Mouse (Mus musculus) adipocyte (in vitro differentiated cells): ENCODE data around the gene Syt16.

ENCODE experiments used
- DNase-seq: peaks from one replicate; pipeline ENCODE4 v3.0.0-alpha.2; 2016; ENCODE audit warnings: low spot score

Gene Syt16

DNA sequence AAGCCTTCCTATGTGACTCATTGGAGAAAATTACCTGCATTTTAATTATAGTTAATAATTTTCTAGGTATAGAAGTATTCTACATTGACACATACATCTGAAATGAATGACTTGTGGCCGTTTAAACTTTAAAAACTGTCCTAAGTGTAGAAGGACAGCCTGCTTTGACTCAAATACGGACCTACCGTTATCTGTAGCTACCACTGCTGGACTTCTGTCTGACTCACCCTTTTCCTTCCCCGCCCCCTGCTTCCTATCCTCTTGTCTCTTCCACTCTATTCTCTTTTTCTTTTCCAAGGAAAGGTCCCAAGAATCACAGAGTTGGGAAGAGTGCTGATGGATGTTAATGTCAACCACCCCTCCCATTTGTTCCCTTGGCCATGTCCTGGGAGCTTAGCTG, 222.4 kb downstream of the Syt16 start:
- DNase-seq: no peak

DNA sequence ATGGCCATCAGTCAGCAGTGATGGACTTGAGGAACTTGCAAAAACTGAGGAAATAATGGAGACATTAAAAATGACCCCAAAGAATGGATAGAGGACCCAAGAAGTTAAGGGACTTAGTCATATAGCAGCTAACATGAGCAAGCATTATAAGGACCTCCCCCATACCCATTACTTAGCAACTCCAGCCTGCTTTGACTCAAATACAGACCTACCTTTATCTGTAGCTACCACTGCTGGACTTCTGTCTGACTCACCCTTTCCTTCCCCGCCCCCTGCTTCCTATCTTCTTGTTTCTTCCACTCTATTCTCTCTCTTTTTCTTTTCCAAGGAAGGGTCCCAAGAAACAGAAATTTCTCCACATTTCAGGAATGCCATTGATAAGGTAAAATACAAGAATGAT, 223.2 kb downstream of the Syt16 start:
- no peak for DNase-seq

DNA sequence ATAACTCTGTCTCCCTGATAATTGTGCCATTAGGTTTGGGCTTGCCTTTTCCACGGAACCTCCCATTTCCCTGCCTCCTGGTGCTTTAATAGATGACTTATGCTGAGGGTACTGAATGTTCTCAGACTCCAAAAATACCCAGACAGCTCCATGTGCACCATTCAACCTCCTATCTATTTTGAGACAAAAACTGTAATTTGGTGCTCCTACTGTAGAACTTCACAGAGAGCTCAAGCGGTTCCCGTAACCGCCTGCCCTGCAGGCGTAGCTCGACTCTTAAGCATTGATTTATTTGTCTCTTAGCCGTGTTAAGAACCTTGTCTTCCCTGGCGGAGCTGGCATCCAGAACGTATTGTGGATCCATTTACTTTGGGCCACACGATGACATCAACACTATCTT, 233.3 kb downstream of the Syt16 start:
- DNase-seq: no peak

DNA sequence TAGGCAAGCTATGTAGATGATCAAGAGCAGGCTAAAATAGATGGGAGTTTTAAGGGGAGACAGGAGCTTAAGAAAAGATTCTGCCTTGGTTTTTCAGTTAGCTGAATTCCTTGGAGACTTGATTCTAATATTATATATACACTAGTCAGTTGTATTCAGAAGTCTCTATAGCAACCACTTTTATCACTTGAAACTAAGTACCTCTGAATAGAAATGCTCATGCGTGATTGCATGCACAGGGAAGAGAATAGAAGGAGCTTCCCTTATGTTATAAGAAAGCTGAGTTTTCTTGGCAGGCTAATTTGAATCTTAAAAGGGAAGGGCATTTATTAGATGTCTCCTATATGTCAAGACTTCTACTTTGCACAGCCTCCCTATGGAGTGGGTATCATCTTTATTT, 235.4 kb downstream of the Syt16 start:
- DNase-seq: no peak

DNA sequence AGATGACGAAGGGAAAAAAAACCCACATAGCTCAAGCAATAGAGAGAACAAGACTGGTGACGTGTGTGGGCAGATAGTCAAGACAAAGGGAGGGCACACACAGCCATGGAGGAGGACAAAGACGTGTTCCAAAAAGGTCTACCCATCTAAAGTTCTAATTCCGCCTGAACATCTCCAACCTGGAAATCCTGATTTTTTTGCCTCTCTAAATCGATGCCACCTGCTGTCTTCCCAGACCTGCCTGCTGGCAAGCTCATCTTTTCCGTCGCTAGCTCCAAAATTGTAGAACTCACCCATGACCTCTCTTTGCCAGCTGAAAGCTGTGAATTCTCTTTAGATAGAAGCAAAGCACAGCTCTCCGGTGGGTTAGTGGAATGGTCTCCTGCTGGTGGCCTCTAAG, 238.7 kb downstream of the Syt16 start:
- no peak for DNase-seq

DNA sequence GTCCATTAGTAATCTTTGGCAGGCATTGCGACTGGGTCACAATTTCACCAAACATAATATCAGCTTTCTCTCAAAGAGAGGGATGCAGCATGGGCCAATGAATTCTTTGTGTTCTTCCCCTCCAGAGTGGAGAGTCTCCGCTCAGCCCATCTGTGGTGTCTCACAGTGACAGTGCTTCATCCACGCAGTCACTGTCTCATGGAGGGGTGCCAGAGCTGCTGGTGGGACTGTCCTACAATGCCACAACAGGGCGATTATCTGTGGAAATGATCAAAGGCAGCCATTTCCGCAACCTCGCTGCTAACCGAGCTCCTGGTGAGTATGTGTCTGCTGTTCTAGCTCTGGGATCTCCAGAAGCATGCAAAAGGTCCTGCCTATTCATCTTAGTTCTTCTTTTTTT, 240.6 kb downstream of the Syt16 start:
- DNase-seq: no peak

DNA sequence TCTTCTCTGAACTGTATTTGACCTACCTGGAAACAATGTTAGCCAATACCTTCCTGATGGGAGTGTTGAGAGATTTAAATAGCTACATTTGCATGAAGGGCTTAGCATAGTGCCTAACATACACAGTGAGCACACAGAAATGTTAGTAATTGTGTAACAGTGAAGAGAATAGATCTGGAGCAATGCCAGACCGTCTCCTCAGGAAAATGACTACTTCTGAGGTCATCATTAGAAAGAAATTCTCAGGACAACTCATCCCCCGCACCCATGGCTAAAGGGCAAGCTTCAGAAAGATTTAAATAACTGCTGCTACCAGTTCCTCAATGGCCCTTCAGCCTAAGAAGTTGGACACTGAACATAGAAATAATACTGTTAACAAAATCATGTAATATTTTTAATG, 241.3 kb downstream of the Syt16 start:
- DNase-seq: no peak

DNA sequence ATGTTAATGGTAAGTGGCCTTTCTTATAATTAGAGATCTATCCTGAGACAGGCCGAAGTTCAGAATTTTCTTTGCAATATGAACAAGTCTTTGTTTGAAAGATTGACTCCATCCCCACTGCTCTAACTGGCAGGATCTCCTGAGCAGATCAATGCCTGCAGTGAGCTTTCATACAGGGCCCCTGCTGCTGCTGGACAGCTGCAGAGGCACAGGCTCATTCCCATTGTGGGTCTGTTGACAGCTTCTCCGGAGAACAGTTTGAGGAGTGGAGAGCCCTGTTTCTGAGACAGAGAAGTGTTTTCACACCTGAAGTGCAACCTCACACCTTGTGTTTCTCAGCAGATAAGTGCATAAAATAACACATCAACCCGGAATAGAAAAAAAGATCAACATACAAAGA, 267.4 kb downstream of the Syt16 start:
- no peak for DNase-seq

DNA sequence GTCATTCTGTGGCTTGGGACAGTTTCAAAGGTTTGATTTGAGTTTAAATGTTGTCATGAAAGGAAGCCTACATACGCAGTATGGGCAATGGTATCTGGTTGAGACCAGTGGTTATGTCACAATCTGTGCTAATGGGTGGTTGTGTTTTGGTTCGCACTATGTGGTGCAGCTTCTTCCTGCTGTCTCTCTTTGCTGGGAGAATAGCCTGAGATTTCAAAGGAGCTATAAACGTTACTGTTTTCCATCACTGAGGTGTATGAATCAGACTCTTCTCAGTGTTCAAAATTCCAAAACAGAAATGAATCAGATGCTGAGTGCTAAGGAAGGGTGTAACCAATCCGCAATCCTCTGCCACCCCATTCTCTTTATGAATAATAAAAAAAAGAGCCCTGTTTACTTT, 269.6 kb downstream of the Syt16 start:
- DNase-seq: no peak

DNA sequence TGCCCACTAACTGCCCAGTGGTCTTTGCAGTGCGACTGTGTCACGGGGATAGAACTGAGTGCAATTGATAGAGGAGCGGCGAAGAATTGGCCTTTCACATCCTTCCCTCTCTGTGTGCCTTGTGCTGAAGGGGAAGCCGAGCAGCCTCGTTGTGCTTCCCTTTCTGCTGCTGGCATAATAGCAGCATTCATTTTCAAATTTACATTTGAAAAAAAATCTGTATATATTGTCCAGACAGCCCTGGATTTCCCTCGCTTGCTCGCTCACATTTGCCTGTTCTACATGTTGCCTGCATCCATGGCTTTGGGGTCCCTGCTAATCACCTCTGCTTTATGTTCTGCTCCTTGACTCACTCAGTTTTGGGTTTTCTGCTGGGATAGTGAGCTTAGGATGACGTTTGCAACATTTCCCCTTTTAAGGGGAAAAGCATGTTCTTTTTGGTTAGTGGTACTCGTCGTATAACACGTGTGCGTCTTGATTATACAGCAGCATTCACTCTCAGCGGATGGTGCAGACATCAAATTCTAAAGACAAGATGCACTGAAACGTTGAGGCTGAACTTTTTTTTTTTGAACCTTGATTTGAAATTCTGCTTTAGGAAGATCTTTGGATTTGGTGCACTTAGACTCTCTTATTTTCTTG, 271.3 kb downstream of the Syt16 start:
- DNase-seq: no peak

DNA sequence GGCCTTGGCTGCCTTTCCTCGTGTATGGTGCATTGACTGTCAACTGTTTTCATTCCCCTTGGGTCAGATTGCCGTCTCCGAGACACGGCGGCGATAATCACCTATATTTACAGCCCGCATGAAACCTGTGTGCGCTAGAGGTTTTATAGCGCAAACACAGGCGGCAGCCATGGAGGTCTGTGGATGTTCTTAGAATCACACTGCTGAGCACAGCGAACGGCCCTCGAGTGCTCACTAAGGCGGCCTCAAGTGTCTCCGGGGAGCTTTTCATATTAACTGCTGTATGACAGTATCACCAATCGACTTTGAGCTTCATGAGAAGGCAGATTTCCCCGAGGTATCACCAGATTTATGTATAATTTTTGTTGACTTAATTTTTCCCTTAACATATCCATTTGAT, 275.1 kb downstream of the Syt16 start:
- no peak for DNase-seq

DNA sequence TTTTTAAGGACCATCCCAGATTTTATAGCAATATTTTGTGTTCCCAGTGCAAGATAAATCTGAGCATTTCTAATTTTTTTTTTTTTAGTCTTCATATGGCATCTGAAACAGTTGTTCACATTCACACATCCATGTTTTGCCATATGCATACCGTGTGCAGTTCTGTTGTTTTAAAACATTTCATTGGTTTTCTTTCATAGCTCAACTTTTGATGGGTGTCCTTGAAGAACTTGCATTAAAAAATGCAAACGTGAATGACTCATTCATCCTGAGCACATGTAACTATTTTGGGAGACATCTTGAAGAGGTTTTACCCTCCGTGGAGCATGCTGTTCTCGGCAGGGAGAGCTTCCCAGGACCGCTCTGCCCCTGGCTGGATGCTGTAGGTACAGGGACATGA, 279.8 kb downstream of the Syt16 start:
- DNase-seq: no peak

DNA sequence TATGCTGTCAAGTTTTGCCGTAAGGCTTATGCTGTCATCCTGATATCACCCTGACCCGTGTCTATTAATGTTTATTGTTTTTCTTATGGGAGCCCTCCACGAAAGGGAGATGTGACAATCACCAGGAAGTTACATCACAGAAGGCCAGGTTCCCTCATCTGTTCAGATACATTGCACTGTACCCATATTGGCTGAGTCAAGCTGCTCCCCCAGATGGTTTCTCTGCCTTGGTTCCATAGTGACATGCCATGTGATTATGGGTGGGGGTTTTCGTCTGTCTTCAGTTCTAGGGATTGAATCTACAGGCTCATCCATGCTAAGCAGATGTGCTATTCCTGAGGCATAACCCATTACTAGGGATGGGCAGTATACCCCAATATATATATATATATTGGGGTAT, 283.9 kb downstream of the Syt16 start:
- no peak for DNase-seq

DNA sequence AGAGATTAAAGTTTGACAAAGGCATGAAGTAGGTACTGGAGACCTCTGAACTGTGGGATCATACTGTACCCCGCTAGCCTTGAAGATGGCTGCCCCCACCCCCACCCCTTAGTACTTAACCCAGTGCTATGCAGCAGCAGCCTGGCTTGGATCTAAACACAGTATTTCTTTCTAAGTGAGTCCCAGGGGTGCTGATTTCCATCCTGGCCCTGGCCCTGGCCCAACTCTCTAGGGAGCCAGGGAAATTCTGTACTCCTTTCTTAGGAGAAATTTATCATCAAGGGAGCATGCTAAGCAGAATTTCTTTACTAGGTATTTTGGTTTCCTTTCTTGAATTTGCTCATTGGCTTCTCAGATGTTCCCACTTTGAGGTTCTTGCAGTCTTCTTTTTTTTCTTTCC, 285.4 kb downstream of the Syt16 start:
- DNase-seq: no peak

DNA sequence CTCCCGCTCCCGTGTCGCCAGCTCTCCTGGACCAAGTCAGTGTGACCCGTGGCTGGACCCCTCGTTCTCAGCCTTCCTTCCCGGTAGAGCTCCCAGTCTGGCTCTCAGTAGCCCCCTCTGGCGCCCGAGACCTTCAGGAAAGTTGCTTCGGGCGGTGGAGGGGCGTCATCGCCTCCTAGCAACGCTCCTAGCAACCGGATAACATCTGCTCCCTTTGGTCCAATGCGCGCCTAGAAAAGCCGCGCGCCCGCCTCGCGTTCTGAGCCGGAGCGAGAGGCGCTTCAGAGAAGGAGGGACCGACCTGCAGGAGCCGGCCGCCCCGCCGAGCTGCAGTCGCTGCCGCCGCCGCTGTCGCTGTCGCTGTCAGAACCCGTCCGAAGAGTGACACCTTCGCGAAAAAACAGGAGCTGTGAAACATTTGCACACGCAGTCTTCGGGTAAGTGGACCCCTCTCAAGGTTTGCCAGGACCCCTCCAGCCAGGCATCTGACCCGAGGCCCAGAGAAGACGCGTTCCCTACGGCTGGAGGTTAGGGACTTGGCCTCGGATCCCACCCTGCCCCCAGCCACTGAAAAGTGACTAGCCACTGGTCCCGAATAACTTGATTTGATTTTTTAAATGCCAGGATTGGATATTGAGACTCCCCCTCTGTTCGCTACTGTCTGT, 286.7 kb downstream of the Syt16 start:
- no peak for DNase-seq

DNA sequence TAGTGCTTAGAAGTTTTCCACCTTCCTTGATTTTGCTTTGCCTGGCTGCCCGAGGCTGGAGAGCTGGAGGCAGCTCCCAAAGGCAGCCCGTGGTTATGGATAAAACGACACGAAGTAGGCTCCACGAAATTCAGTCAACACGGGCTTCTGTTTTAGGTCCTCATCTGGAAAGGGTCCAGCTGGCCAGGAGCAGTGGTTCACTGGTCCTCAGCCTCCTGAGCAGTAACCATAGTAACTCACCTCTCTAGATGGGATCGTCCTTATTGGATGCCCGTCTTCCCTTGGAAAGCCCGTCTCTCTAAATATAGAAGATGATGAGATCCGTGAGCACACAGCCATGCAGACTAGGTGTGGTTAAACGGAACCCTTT, 287.2 kb downstream of the Syt16 start:
- DNase-seq: no peak

DNA sequence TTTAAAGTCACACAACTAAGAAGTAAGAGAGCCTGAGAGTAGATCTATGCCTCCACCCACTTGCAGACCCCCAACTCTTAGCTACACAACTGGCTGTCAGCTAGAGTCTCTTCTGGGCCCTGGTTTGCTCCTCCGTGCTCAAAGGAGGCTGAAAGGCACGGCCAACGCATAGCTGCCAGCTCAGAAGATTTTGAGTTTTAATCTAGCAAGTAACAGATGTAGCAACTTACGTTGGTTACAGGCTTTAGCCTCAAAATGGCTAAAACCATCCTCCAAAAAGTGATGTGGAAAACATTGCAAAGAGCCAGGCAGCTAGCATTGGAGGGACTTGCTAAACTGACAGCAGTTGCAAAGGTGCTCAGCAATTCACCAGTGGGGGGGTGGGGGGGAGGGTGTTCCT, 293.5 kb downstream of the Syt16 start:
- no peak for DNase-seq

DNA sequence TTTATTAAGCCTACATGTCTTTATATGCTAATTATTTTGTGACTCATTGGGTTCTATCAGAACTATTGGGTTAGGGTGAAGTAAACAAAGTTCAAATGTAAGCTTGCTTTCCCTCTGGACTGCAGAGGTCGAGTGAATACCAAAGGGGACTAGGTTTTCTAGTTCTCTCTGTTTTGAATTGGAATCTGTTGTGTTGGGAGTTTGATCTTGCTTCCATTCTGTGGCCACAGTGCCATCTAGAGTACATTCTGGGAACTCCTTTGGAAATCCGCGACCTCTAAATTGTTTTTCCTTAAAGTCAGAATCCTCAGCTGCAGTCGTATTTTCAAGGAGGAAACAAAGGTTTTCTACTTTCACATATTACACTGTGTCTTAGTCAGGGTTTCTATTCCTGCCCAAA, 296.2 kb downstream of the Syt16 start:
- peak; percentile 47 for DNase-seq

DNA sequence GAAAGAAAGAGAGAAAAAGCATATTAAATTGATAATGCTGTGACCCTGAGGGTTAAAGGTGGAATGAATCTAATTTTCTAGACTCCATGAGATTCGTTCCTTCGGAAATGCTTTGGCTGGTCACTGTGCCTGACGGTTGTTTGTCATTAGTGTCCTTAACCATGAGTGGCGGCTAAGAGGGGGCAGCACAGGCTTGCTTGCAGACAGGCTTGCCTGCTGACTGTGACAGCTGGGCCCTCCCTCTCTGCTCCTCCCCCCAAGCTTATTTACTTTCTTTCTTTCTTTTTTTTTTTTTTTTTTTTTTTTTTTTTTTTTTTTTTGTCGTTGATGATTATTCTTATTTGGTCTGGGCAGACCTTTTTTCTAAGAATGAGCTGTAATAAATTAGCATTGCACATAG, 298.9 kb downstream of the Syt16 start:
- DNase-seq: no peak

DNA sequence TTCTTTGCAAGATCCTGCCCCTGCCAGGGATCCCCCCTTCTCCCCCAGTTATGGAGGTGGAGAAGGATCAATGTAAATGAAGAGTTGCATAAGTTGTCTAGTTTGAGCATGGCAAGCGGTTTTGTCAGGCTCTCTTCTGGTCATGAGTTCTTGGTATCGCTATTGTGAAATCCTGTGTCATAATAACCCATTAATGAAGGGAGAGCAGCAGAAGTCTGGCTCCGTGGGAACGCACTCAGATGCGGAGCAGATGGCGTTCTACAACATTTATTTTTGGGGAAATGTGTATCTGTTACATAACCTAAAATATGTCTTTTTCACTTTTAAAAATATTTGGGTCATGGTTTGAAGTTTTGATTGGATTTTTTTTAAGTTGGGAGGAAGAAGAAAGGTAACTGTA, 304.1 kb downstream of the Syt16 start:
- no peak for DNase-seq

DNA sequence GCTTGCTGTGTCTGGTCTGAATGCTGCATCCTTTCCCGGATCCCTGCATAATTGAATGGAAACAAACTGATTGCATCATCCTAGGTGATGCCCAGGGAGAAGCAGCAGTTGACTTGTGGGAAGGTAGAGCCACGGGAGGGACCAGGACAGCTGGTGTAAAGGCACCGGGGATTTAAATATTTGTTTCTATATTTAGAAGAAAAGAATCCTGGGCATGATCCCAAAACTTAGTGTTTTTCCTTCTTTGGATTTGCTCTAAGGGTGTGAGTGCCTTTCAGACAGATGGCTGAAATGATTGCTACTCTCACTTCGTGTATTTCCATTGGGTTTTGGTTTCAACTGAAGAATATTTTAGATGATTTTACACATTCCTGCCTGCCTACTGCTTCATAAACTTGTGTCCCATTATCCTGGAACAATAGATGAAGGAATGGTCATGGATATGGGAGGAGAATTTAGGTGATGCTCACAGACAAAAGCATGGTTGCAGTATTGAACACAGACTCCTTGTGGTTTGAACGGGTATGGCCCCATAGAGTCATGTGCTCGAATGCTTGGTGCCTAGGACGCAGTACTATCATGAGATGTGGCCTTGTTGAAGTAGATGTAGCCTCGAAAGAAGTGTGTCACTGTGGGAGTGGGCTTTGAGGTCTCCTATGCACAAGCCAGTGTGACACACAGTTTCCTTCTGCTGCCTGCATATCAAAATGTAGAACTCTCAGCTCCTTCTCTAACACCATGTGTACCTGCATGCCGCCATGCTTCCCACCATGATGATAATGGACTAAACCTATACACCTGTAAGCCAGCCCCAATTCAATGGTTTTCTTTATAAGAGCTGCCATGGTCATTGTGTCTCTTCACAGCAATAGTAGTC, 306.2 kb downstream of the Syt16 start:
- DNase-seq: no peak

DNA sequence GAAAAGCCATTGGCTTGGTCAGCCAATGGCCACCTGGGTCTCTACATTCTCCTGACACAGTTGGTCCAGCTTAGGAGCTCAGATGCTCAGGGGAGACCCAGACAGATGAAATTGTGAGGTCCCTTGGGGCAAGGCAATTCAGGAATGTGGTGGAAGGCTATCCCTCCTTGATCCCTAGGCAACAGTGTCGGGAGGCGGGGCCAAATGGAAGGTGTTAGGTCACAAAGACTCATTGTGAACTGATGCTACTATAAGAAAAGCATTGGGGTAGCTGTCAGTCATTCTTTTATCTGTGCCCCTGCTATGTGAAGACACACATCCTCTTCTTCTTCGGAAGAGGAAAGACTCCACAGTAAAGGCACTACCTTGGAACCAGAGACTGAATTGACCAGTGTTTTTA, 315.1 kb downstream of the Syt16 start:
- no peak for DNase-seq

DNA sequence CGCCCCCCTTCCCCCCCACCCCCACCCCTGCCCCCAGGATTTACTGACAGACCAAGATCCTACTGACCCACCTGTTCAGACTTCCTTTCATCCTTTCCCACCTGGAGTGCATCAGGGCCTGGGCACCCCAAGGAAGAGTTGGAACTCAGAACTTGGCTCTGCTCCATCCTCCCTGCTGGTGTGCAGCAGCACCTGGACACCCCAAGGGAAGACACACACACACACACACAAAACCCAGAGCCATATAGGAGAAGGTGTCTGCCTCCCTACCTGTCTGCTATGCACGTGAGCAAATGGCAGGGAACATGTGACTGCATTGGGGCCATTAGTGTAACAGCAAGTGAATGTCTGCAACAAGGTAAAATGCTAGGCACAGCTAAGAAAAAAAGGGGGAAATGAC, 317.8 kb downstream of the Syt16 start:
- DNase-seq: no peak
